Mouse (Mus musculus): ENCODE measurements at regions not wholly inside any gene's neighbourhood (a gene's known extent, or its start where the extent isn't known, plus 50 kb on each side); places are given as distances from the start of the nearest gene placed in this dataset.

- TF ChIP-seq CTCF (IDR thresholded peaks at IDR 0.05; ENCODE audit: extremely low read depth, insufficient read depth, insufficient read length, insufficient replicate concordance) (no peak), POLR2A (IDR thresholded peaks at IDR 0.05; ENCODE audit: low read depth, low read length) (no peak)
Measured at GRCm38 (mm10) chr10:118976447-118976846, 106.4 kb upstream of the Dyrk2 start.
